Comparison of ENCODE assay signal across 10 mouse cellular contexts in the genomic region with DNA sequence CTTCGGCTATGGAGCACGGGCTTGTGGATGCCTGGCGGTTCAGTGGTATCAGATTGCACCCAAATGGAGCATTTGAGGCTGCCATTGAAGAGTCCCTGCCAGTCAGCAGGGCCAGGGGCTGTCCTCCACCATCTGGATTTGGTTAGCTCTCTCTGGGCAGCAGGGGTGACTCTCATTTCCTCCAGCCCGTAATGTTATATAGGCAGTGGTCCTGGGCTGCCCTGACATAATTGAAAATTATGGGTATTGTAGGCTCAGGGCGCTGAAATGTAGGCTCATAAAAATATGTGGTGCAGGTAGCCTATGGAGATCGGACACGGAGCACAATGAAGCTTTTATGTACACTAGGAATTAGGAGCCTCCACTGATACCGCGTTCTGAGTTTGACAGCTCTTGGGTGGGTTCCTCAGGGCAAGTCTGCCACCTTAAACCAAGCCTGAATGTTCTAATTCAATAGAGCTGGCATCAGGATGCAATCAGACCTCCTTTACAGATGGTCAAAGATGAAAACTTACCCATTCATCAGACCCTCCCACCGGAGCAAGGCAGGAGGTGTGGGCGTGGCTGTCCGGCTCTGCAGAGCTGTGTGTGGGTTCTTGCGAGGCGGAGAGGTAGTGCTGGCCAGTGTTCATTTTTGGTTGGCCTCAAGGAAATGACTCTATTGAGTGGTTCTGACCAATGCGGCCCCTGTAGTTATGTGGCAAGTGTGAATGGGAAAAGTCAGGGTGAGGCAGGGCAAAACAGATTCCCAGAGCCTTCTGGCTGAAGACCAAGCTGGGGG.
DNase-seq lines count a peak whose midpoint lies in the region; ATAC-seq lines count a peak whose summit lies in the region.
"Had no signal": no experiment of that assay in that cellular context is flagged by ENCODE, and none has a peak within 500 bp of the region (broad histone marks: within the 10 kb centered on the region; RNA-seq: fewer than 3 reads in every experiment).

No protein-coding gene starts in this region.

- 59% methylated on average over 15 of the region's 15 CpGs for WGBS in intestine, embryonic 14.5 days
- 69% methylated on average over 15 of the region's 15 CpGs for WGBS in intestine, embryonic 15.5 days
- 17% methylated on average over 15 of the region's 15 CpGs for WGBS in embryonic facial prominence, embryonic 13.5 days
- 22% methylated on average over 15 of the region's 15 CpGs for WGBS in limb, embryonic 15.5 days
- 72% methylated on average over 15 of the region's 15 CpGs for WGBS in liver, embryonic 12.5 days (ENCODE audit: insufficient replicate concordance)

- H3K9ac ChIP-seq in intestine, embryonic 14.5 days (ENCODE audit: low read length) = no peak overlapping the region
- H3K9ac ChIP-seq in intestine, embryonic 15.5 days = no peak overlapping the region
- no peak overlapping the region for H3K9ac ChIP-seq in embryonic facial prominence, embryonic 13.5 days
- H3K9ac ChIP-seq in limb, embryonic 15.5 days = no peak overlapping the region
- H3K9ac ChIP-seq in liver, embryonic 12.5 days = no peak overlapping the region

- H3K9me3 ChIP-seq in intestine, embryonic 14.5 days (ENCODE audit: control insufficient read depth, low read length) = no peaks in the 10 kb centered on the region
- H3K9me3 ChIP-seq in intestine, embryonic 15.5 days = no peaks in the 10 kb centered on the region
- H3K9me3 ChIP-seq in embryonic facial prominence, embryonic 13.5 days = no peaks in the 10 kb centered on the region
- H3K9me3 ChIP-seq in limb, embryonic 15.5 days = no peaks in the 10 kb centered on the region
- H3K9me3 ChIP-seq in liver, embryonic 12.5 days (replicated peaks) = no peaks in the 10 kb centered on the region

- DNase-seq in intestine, embryonic 14.5 days (ENCODE audit: low spot score) = no peak
- DNase-seq in embryo, embryonic 11.5 days (ENCODE audit: low read depth, low spot score) = peak; percentile 69
- no peak for DNase-seq in cerebellum, postnatal 36 days
- DNase-seq: adrenal gland, postnatal 10 days; gastrocnemius, postnatal 25 days; kidney, postnatal 36 days had no signal

- no peak overlapping the region for H3K4me3 ChIP-seq in intestine, embryonic 14.5 days (ENCODE audit: low read depth, low read length)
- no peak overlapping the region for H3K4me3 ChIP-seq in intestine, embryonic 15.5 days (replicated peaks)
- no peak overlapping the region for H3K4me3 ChIP-seq in embryonic facial prominence, embryonic 13.5 days
- no peak overlapping the region for H3K4me3 ChIP-seq in limb, embryonic 15.5 days
- H3K4me3 ChIP-seq in liver, embryonic 12.5 days = no peak overlapping the region

- peaks cover 11% of the 10 kb centered on the region; the same call in 1 of the 2 replicates for H3K4me1 ChIP-seq in intestine, embryonic 14.5 days (replicated peaks; ENCODE audit: control insufficient read depth, insufficient read depth, low read length)
- H3K4me1 ChIP-seq in intestine, embryonic 15.5 days (replicated peaks) = 0 out of 2 replicates have a peak, but pooled peaks cover 8% of the 10 kb centered on the region
- H3K4me1 ChIP-seq in embryonic facial prominence, embryonic 13.5 days = peaks cover 49% of the 10 kb centered on the region
- peaks cover 40% of the 10 kb centered on the region for H3K4me1 ChIP-seq in limb, embryonic 15.5 days
- H3K4me1 ChIP-seq in liver, embryonic 12.5 days = 0 out of 2 replicates have a peak, but pooled peaks cover 3% of the 10 kb centered on the region

- no peak overlapping the region for H3K27ac ChIP-seq in intestine, embryonic 14.5 days (ENCODE audit: low read depth)
- H3K27ac ChIP-seq in intestine, embryonic 15.5 days = no peak overlapping the region
- H3K27ac ChIP-seq in embryonic facial prominence, embryonic 13.5 days = peak overlapping the region; percentile 62
- peak overlapping the region; percentile 65 for H3K27ac ChIP-seq in limb, embryonic 15.5 days
- no peak overlapping the region for H3K27ac ChIP-seq in liver, embryonic 12.5 days

- H3K4me2 ChIP-seq in intestine, embryonic 14.5 days (ENCODE audit: low read length) = no peak overlapping the region
- no peak overlapping the region for H3K4me2 ChIP-seq in intestine, embryonic 15.5 days (replicated peaks)
- peak overlapping the region; percentile 37 for H3K4me2 ChIP-seq in embryonic facial prominence, embryonic 13.5 days
- H3K4me2 ChIP-seq in limb, embryonic 15.5 days = peak overlapping the region; percentile 22; the same call in 1 of the 2 replicates
- no peak overlapping the region for H3K4me2 ChIP-seq in liver, embryonic 12.5 days

- 0 out of 2 replicates have a peak, but pooled peaks have one; percentile 43 for ATAC-seq in intestine, embryonic 14.5 days (replicated peaks; ENCODE audit: low FRiP score, low TSS enrichment, low read depth)
- no peak for ATAC-seq in intestine, embryonic 15.5 days
- ATAC-seq in embryonic facial prominence, embryonic 13.5 days (ENCODE audit: insufficient number of reproducible peaks, insufficient read depth, low FRiP score, low TSS enrichment, low read depth) = peak; percentile 77
- ATAC-seq in limb, embryonic 15.5 days (ENCODE audit: insufficient number of reproducible peaks, low FRiP score, low TSS enrichment, low read depth) = peak; percentile 79
- ATAC-seq in liver, embryonic 12.5 days = no peak

- peaks cover 21% of the 10 kb centered on the region for H3K36me3 ChIP-seq in intestine, embryonic 14.5 days (ENCODE audit: control insufficient read depth, insufficient read depth, low read length)
- H3K36me3 ChIP-seq in intestine, embryonic 15.5 days = no peaks in the 10 kb centered on the region
- H3K36me3 ChIP-seq in embryonic facial prominence, embryonic 13.5 days = peaks cover 13% of the 10 kb centered on the region
- peaks cover 15% of the 10 kb centered on the region for H3K36me3 ChIP-seq in limb, embryonic 15.5 days
- no peaks in the 10 kb centered on the region for H3K36me3 ChIP-seq in liver, embryonic 12.5 days

- no peaks in the 10 kb centered on the region for H3K27me3 ChIP-seq in intestine, embryonic 14.5 days (replicated peaks; ENCODE audit: control insufficient read depth, insufficient read depth, low read length)
- H3K27me3 ChIP-seq in intestine, embryonic 15.5 days (replicated peaks) = no peaks in the 10 kb centered on the region
- H3K27me3 ChIP-seq in embryonic facial prominence, embryonic 13.5 days = no peaks in the 10 kb centered on the region
- no peaks in the 10 kb centered on the region for H3K27me3 ChIP-seq in limb, embryonic 15.5 days
- H3K27me3 ChIP-seq in liver, embryonic 12.5 days (replicated peaks) = no peaks in the 10 kb centered on the region

Comparison
In these comparisons a context has a peak if more than half of its experiments do, and no peak if none do; other contexts are left out.
1. ATAC-seq: peak in intestine, embryonic 14.5 days (single experiment), embryonic facial prominence, embryonic 13.5 days (single experiment) and limb, embryonic 15.5 days (single experiment); none in intestine, embryonic 15.5 days (single experiment) and liver, embryonic 12.5 days (single experiment).
2. H3K27ac ChIP-seq: peak in embryonic facial prominence, embryonic 13.5 days (single experiment) and limb, embryonic 15.5 days (single experiment); none in intestine, embryonic 14.5 days (single experiment), intestine, embryonic 15.5 days (single experiment) and liver, embryonic 12.5 days (single experiment).
3. H3K4me2 ChIP-seq: peak in embryonic facial prominence, embryonic 13.5 days (single experiment) and limb, embryonic 15.5 days (single experiment); none in intestine, embryonic 14.5 days (single experiment), intestine, embryonic 15.5 days (single experiment) and liver, embryonic 12.5 days (single experiment).